Mouse (Mus musculus) v-Abl transformed pro-B cells (cell line): Measurements from ENCODE around the gene Gm20837.
"Not testable (repeated sequence)": the region's sequence is repeated elsewhere in the genome, so short reads cannot be mapped to it uniquely, and the experiment has no call there.

ENCODE experiments used
- in situ Hi-C, 2 experiments: fragments of 400-800 bp; cut with MboI; formaldehyde crosslinking; loops; one replicate each; pipeline ENCODE4 v1.15.1; 2025; ENCODE audit not compliant: unreplicated experiment in 2 of 2

Gm20837 gene

GRCm38 (mm10) chrY:90400948-90401347 lies at the start of gene Gm20837:
Gene Gm20837 (plus strand): TSS chrY:90401248.
- in situ Hi-C loops, result not testable (repeated sequence)
